Mouse (Mus musculus) thymus, adult 2 months (tissue): ENCODE measurements around the gene Ppfia1.

Experiments
- CTCF ChIP-seq: fragments of 200-500 bp; IDR thresholded peaks from 2 replicates; pipeline ENCODE4 v1.5.1; 2012; ENCODE audit warnings: mild to moderate bottlenecking, control low read depth, low read length, moderate library complexity, borderline replicate concordance; ENCODE audit not compliant: control insufficient read depth, poor library complexity, insufficient read depth; ENCODE audit errors: extremely low read depth
- POLR2A ChIP-seq: fragments of 200-500 bp; IDR thresholded peaks from 2 replicates; pipeline ENCODE4 v1.6.1; 2012; ENCODE audit warnings: mild to moderate bottlenecking, low read length, control low read depth, moderate library complexity; ENCODE audit not compliant: control insufficient read depth, poor library complexity, insufficient read depth; ENCODE audit errors: extremely low read depth

DNA sequence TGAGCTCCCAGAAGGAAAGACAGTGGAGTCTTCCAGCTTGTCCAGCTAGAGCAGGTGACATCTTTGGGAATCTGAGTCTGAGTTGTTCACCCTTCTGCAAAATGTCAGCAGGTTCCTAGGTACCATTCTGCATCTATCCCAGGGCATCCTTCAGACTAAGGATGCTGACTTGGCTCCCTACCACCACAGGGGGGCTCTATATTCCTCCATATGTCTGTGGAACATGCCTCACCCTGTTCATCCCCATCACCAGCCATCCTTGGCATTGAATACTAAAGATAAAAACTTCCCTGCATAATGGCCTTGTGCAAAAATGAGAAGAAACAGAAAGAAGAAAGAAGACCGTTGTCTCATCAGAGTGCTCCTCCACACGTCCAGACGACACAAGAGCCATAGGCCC, 36.0 kb upstream of the Ppfia1 start:
- TF ChIP-seq CTCF (no peak), POLR2A (no peak)
